In the genomic region with DNA sequence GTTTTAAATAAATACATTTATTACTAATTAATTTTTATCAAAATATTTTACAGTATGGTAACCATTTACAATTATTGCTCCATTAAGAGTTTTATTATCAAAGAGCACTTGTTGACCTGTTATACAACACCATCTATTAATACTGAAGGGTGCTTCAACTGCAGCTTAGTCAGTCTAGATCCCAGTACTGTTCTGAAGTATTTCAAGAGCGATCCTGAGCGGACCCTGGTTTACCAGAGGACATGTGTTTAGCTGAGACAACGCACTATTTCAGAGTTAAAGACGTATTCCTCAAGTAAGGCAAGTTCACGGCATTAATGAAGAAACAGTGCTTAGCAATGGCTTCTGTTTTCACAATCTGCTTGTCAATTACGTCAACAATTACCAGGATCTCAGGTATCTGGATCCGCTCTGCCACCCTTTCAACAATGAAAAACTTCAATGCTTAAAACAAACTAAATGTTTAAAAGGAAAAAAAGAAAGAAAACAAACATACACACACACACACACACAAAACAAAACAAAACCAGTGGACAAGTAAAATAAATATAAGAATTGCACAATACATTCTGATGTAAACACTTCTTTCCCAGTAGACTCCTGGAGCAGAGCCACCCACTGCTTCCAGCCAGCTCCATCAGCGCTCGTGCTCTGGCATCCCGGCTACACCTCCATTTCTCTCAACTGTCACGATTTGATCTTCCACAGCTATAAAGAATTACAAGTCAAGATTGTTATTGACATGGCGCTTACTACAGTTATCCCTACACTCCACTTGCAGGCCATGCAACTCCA, we compare ENCODE assay signal across 29 mouse cellular contexts.
DNase-seq lines count a peak whose midpoint lies in the region; ATAC-seq lines count a peak whose summit lies in the region.
"Had no signal": no experiment of that assay in that cellular context is flagged by ENCODE, and none has a peak within 500 bp of the region (broad histone marks: within the 10 kb centered on the region; RNA-seq: fewer than 3 reads in every experiment).

No protein-coding gene starts in this region.

- H3K36me3 ChIP-seq in heart, embryonic 10.5 days = peaks cover 12% of the 10 kb centered on the region; the same call in 1 of the 2 replicates
- H3K36me3 ChIP-seq in heart, embryonic 11.5 days (ENCODE audit: control insufficient read depth, insufficient read depth, low read length) = no peaks in the 10 kb centered on the region
- H3K36me3 ChIP-seq: stomach, embryonic 15.5 days had no signal

- H3K4me1 ChIP-seq in heart, embryonic 10.5 days = no peaks in the 10 kb centered on the region; the same call in 1 of the 2 replicates
- H3K4me1 ChIP-seq in heart, embryonic 11.5 days (ENCODE audit: control insufficient read depth, insufficient read depth, low read length) = no peaks in the 10 kb centered on the region
- H3K4me1 ChIP-seq: embryonic facial prominence, embryonic 12.5 days; hindbrain, embryonic 10.5 days; liver, embryonic 15.5 days; midbrain, embryonic 13.5 days; neural tube, embryonic 15.5 days; stomach, embryonic 15.5 days had no signal

- H3K27me3 ChIP-seq in heart, embryonic 10.5 days (ENCODE audit: insufficient read depth, poor library complexity, severe bottlenecking) = no peaks in the 10 kb centered on the region
- no peaks in the 10 kb centered on the region for H3K27me3 ChIP-seq in heart, embryonic 11.5 days (ENCODE audit: control insufficient read depth, insufficient read depth, low read length)
- H3K27me3 ChIP-seq: embryonic facial prominence, embryonic 12.5 days; heart, embryonic 12.5 days; liver, embryonic 15.5 days; midbrain, embryonic 13.5 days; neural tube, embryonic 15.5 days; stomach, embryonic 15.5 days had no signal

- H3K27ac ChIP-seq in heart, embryonic 10.5 days = no peak overlapping the region
- H3K27ac ChIP-seq in heart, embryonic 11.5 days (ENCODE audit: low read depth, low read length) = no peak overlapping the region
- H3K27ac ChIP-seq: embryonic facial prominence, embryonic 12.5 days; hindbrain, embryonic 10.5 days; kidney, postnatal 0 days; liver, embryonic 15.5 days; midbrain, embryonic 13.5 days; neural tube, embryonic 15.5 days; stomach, embryonic 15.5 days had no signal

- H3K4me2 ChIP-seq in heart, embryonic 11.5 days = no peak overlapping the region
- H3K4me2 ChIP-seq: embryonic facial prominence, embryonic 12.5 days; heart, embryonic 12.5 days; liver, embryonic 15.5 days; midbrain, embryonic 13.5 days; neural tube, embryonic 15.5 days; stomach, embryonic 15.5 days had no signal

- H3K4me3 ChIP-seq in heart, embryonic 10.5 days = no peak overlapping the region
- no peak overlapping the region for H3K4me3 ChIP-seq in heart, embryonic 11.5 days (ENCODE audit: low read depth, low read length)
- H3K4me3 ChIP-seq: embryonic facial prominence, embryonic 12.5 days; heart, embryonic 12.5 days; hindbrain, embryonic 10.5 days; liver, embryonic 15.5 days; midbrain, embryonic 13.5 days; neural tube, embryonic 15.5 days; stomach, embryonic 15.5 days had no signal

- no peak for ATAC-seq in heart, embryonic 11.5 days (replicated peaks; ENCODE audit: insufficient number of reproducible peaks, low FRiP score, low TSS enrichment)
- ATAC-seq: activated CD4-positive, CD25-positive, alpha-beta regulatory T cell, adult 4 months; forebrain, embryonic 14.5 days; hindbrain, embryonic 16.5 days; midbrain, embryonic 13.5 days had no signal

- WGBS in heart, embryonic 10.5 days = 83% methylated on average over 12 of the region's 12 CpGs
- WGBS in heart, embryonic 11.5 days (ENCODE audit: insufficient replicate concordance) = 87% methylated on average over 12 of the region's 12 CpGs

- H3K9ac ChIP-seq in heart, embryonic 11.5 days (ENCODE audit: low read depth, low read length) = no peak overlapping the region
- H3K9ac ChIP-seq: embryonic facial prominence, embryonic 12.5 days; heart, embryonic 12.5 days; liver, embryonic 15.5 days; midbrain, embryonic 13.5 days; neural tube, embryonic 15.5 days; stomach, embryonic 15.5 days had no signal

- H3K9me3 ChIP-seq in heart, embryonic 10.5 days = no peaks in the 10 kb centered on the region
- no peaks in the 10 kb centered on the region for H3K9me3 ChIP-seq in heart, embryonic 11.5 days (replicated peaks; ENCODE audit: control insufficient read depth, low read length)
- H3K9me3 ChIP-seq: embryonic facial prominence, embryonic 12.5 days; heart, embryonic 12.5 days; hindbrain, embryonic 10.5 days; liver, embryonic 15.5 days; midbrain, embryonic 13.5 days; neural tube, embryonic 15.5 days; stomach, embryonic 15.5 days had no signal

- peak; percentile 63 for DNase-seq in heart, embryonic 10.5 days (ENCODE audit: low spot score)
- DNase-seq in NIH3T3 (ENCODE audit: low read depth) (peak; percentile 41), adipocyte (ENCODE audit: low spot score) (peak; percentile 73)
- DNase-seq in lung, postnatal 10 days = peak; percentile 35
- no peak for DNase-seq in neural tube, embryonic 10.5 days (ENCODE audit: extremely low spot score, low spot score)
- DNase-seq in right cerebral cortex, postnatal 10 days (ENCODE audit: low spot score in 2 of 2) = no peak
- DNase-seq in cerebellum, postnatal 36 days = no peak
- DNase-seq: adrenal gland, postnatal 14 days; B cell, adult 2 months; cerebellum, adult 11 months; cerebellum, adult 9-10 months; embryo, embryonic 11 days; kidney, adult 18-20 months; kidney, postnatal 4 days; left cerebral cortex, postnatal 4 days; retina, postnatal 1 day; right cerebral cortex, postnatal 25 days had no signal

Comparison
In these comparisons a context has a peak if more than half of its experiments do, and no peak if none do; other contexts are left out.
1. DNase-seq: peak in heart, embryonic 10.5 days (single experiment), NIH3T3 (single experiment), adipocyte (single experiment) and lung, postnatal 10 days (single experiment); none in neural tube, embryonic 10.5 days (single experiment), right cerebral cortex, postnatal 10 days (0 of 2) and cerebellum, postnatal 36 days (0 of 2).